Mouse (Mus musculus): ENCODE results near the gene Zfp457. TPM values are rescaled to one million over a fixed set of nuclear protein-coding genes. Genes with fewer than 3 reads are reported as not detected.

Gene Zfp457
- polyA plus RNA-seq (2014; fragmentation: Illumina TruSeq; extraction: RNeasy Lipid Tissue Mini Kit (QIAGEN cat#74804); ENCODE audit: low read depth, low replicate concordance), result 2.4 TPM

DNA sequence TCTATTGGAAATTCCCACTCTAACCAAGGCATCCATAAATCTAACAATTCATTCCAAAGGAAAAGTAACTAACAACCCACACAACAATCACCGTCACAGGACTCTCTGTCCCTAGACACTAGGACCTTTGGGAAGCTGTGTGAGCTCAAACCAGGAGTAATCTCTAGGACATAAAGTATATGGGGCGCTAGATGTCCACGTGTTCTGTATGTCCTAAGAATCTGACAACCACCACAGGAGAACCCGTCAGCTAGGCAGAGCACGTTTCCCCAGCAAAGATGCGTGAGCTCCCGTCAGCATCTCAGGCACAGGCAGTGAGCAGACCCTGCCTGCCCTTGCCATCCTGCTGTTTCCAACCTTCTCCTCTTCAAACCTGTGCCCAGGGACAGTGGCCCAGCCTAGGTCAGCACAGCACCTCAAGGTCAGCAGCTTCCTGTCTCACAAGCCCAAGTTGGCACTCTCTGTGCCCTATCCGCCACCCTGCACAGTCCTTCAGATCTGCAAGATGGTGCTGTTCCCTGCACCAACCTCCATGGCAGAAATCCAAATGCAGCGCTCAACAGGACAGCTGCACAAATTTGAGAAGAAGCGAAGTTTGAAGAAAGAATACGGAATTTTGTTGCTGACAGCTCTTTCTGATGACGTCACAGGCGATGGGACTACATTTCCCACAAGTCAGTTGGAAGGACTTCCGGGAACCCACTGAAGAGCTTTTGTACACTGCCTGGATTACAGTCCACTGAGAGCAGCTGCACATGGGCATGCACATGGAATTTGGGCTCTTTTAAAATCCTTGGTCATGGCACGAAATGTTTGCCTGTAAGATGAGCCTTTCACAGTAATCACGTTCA lies at the start of gene Zfp457:
Gene Zfp457 (minus strand): TSS at position 664 of the 851 bp plus-strand sequence.

DNA sequence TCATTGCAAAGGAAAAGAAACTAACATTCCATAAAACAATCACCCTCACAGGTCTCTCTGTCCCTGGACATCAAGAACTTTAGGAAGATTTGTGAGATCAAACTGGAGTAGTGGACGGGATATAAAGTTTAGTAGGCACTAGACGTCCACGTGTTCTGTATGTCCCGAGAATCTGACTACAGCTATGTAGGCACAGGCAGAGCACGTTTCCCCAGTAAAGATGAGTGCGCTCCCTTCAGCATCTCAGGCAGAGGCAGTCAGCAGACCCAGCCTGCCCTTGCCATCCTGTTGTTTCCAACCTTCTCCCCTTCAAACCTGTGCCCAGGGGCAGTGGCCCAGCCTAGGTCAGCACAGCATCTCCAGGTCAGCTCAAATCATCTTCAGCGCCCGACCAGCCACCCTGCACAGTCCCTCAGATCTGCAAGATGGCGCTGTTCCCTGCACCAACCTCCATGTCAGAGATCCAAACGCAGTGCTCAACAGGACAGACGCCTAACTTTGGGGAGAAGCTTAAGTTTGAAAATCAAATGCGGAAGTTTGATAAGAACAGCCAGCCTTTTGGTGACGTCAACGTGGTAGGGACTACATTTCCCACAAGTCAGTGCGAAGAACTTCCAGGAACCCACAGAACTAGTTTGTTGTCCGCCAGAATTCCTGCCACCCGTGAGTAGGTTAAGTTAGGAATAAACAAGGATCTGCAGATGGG lies 25.9 kb upstream of the Zfp457 start, which contains the start of gene Zfp595:
Gene Zfp595 (minus strand): TSS at position 552 of the 706 bp plus-strand sequence.

DNA sequence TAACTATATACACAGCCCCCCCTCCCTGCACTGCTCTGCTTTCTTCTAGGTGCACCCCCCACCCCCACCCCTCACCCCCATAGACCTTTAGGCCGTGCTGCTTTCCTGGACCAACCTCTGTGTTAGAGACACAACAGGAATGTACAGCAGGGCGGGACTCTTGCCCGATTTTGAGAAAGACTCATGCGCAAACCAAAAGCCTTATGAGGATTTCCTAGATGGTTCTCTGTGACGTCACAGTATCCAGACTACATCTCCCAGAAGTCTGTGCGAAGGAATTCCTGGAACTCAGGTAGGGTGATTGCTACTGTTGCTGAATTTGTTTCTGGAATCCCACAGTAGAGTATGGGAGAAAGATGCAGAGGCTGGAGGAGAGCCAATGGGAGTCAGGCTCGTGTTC lies 28.0 kb downstream of the Zfp457 start, which contains the start of gene Zfp458:
Gene Zfp458 (minus strand): TSS at position 153 of the 400 bp plus-strand sequence.

Other genes starting within 250 kb of the Zfp457 start
- 12.5 TPM for gene Zfp712, start 245.3 kb downstream of the Zfp457 start, polyA plus RNA-seq (2014; fragmentation: Illumina TruSeq; extraction: RNeasy Lipid Tissue Mini Kit (QIAGEN cat#74804); ENCODE audit: low read depth, low replicate concordance)
- gene Zfp708, start 208.5 kb downstream of the Zfp457 start, polyA plus RNA-seq (2014; fragmentation: Illumina TruSeq; extraction: RNeasy Lipid Tissue Mini Kit (QIAGEN cat#74804); ENCODE audit: low read depth, low replicate concordance), result 17.0 TPM
- gene Gm28557, start 197.9 kb downstream of the Zfp457 start, polyA plus RNA-seq (2014; fragmentation: Illumina TruSeq; extraction: RNeasy Lipid Tissue Mini Kit (QIAGEN cat#74804); ENCODE audit: low read depth, low replicate concordance), result 9.9 TPM
- gene Rslcan18, start 190.2 kb downstream of the Zfp457 start, polyA plus RNA-seq (2014; fragmentation: Illumina TruSeq; extraction: RNeasy Lipid Tissue Mini Kit (QIAGEN cat#74804); ENCODE audit: low read depth, low replicate concordance), result 1.6 TPM
- 27.6 TPM for gene Zfp759, start 184.8 kb downstream of the Zfp457 start, polyA plus RNA-seq (2014; fragmentation: Illumina TruSeq; extraction: RNeasy Lipid Tissue Mini Kit (QIAGEN cat#74804); ENCODE audit: low read depth, low replicate concordance)
- gene Rsl1, start 133.3 kb downstream of the Zfp457 start, polyA plus RNA-seq (2014; fragmentation: Illumina TruSeq; extraction: RNeasy Lipid Tissue Mini Kit (QIAGEN cat#74804); ENCODE audit: low read depth, low replicate concordance), result 33.6 TPM
- 12.7 TPM for gene Zfp455, start 112.0 kb downstream of the Zfp457 start, polyA plus RNA-seq (2014; fragmentation: Illumina TruSeq; extraction: RNeasy Lipid Tissue Mini Kit (QIAGEN cat#74804); ENCODE audit: low read depth, low replicate concordance)
- 11.1 TPM for gene Zfp458, start 28.0 kb downstream of the Zfp457 start, polyA plus RNA-seq (2014; fragmentation: Illumina TruSeq; extraction: RNeasy Lipid Tissue Mini Kit (QIAGEN cat#74804); ENCODE audit: low read depth, low replicate concordance)
- gene Zfp595, start 26.1 kb upstream of the Zfp457 start, polyA plus RNA-seq (2014; fragmentation: Illumina TruSeq; extraction: RNeasy Lipid Tissue Mini Kit (QIAGEN cat#74804); ENCODE audit: low read depth, low replicate concordance), result 42.2 TPM
- gene Gm28044, start 54.1 kb upstream of the Zfp457 start, polyA plus RNA-seq (2014; fragmentation: Illumina TruSeq; extraction: RNeasy Lipid Tissue Mini Kit (QIAGEN cat#74804); ENCODE audit: low read depth, low replicate concordance), result 1.4 TPM
- gene Zfp953, start 54.1 kb upstream of the Zfp457 start, polyA plus RNA-seq (2014; fragmentation: Illumina TruSeq; extraction: RNeasy Lipid Tissue Mini Kit (QIAGEN cat#74804); ENCODE audit: low read depth, low replicate concordance), result 27.4 TPM
- gene Gm28041, start 69.2 kb upstream of the Zfp457 start, polyA plus RNA-seq (2014; fragmentation: Illumina TruSeq; extraction: RNeasy Lipid Tissue Mini Kit (QIAGEN cat#74804); ENCODE audit: low read depth, low replicate concordance), result 2.2 TPM
- 16.1 TPM for gene Zfp456, start 69.3 kb upstream of the Zfp457 start, polyA plus RNA-seq (2014; fragmentation: Illumina TruSeq; extraction: RNeasy Lipid Tissue Mini Kit (QIAGEN cat#74804); ENCODE audit: low read depth, low replicate concordance)
- gene Zfp429, start 93.3 kb upstream of the Zfp457 start, polyA plus RNA-seq (2014; fragmentation: Illumina TruSeq; extraction: RNeasy Lipid Tissue Mini Kit (QIAGEN cat#74804); ENCODE audit: low read depth, low replicate concordance), result 49.9 TPM
- gene Zfp459, start 114.9 kb upstream of the Zfp457 start, polyA plus RNA-seq (2014; fragmentation: Illumina TruSeq; extraction: RNeasy Lipid Tissue Mini Kit (QIAGEN cat#74804); ENCODE audit: low read depth, low replicate concordance), result 8.2 TPM
- 69.4 TPM for gene Zfp874a, start 145.1 kb upstream of the Zfp457 start, polyA plus RNA-seq (2014; fragmentation: Illumina TruSeq; extraction: RNeasy Lipid Tissue Mini Kit (QIAGEN cat#74804); ENCODE audit: low read depth, low replicate concordance)
- gene Zfp874b, start 177.8 kb upstream of the Zfp457 start, polyA plus RNA-seq (2014; fragmentation: Illumina TruSeq; extraction: RNeasy Lipid Tissue Mini Kit (QIAGEN cat#74804); ENCODE audit: low read depth, low replicate concordance), result 55.0 TPM
- gene Zfp58, start 194.1 kb upstream of the Zfp457 start, polyA plus RNA-seq (2014; fragmentation: Illumina TruSeq; extraction: RNeasy Lipid Tissue Mini Kit (QIAGEN cat#74804); ENCODE audit: low read depth, low replicate concordance), result 38.5 TPM
- gene Gm26965, start 219.7 kb upstream of the Zfp457 start, polyA plus RNA-seq (2014; fragmentation: Illumina TruSeq; extraction: RNeasy Lipid Tissue Mini Kit (QIAGEN cat#74804); ENCODE audit: low read depth, low replicate concordance), result not detected
- 28.9 TPM for gene Zfp87, start 219.7 kb upstream of the Zfp457 start, polyA plus RNA-seq (2014; fragmentation: Illumina TruSeq; extraction: RNeasy Lipid Tissue Mini Kit (QIAGEN cat#74804); ENCODE audit: low read depth, low replicate concordance)
- 36.7 TPM for gene Zfp748, start 247.3 kb upstream of the Zfp457 start, polyA plus RNA-seq (2014; fragmentation: Illumina TruSeq; extraction: RNeasy Lipid Tissue Mini Kit (QIAGEN cat#74804); ENCODE audit: low read depth, low replicate concordance)